Mouse (Mus musculus): ENCODE measurements around the gene Gm7971.
"Not testable (repeated sequence)": the region's sequence is repeated elsewhere in the genome, so short reads cannot be mapped to it uniquely, and the experiment has no call there.

The Gm7971 gene

GRCm38 (mm10) chr5:95594775-95595174 is at the start of gene Gm7971:
Gene Gm7971, minus strand, starts transcription at chr5:95594875.
- not testable (repeated sequence) for DNase-seq (ENCODE audit: low spot score)
